Mouse (Mus musculus): ENCODE data around the gene Prim1.

Prim1 gene

DNA sequence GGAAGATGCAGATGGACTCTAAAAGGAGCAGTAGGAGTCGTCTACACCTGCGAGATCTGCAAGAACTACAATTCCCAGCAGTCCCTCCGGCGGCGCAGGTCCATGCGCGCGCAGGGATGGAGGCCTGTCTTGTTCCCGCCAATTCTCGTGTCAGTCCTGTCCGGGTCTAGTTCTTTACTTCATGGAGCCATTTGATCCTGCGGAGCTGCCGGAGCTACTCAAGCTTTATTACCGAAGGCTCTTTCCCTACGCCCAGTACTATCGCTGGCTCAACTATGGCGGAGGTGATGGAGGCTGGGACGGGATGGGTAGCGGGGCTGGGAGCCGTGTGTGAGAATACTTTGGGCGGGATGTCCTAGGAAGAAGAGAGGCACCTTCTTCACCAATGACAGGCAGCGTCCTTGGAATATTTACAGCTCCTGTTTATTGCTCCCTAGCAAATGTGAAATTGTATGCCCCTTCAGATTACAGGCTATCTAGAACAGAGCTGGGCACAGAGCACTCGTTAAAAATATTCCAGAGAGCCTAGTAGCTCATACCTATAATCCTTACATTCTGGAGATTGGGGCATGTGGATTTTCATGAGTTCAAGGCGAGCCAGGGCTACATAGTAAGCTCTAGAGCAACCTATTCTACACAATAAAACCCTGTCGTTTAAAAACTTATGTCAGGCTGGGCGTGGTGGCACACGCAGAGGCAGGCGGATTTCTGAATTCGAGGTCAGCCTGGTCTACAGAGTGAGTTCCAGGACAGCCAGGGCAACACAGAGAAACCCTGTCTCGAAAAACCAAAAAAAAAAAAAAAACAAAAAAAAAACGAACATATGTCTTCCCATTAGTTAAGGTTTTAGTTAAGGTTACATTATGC is at the start of gene Prim1:
Gene Prim1, plus strand, starts transcription at position 101 of the 867 bp plus-strand sequence.
- DNase-seq (ENCODE audit: low spot score) = peak; percentile 92

- DNase-seq (ENCODE audit: low spot score) = peak; percentile 34
Measured at GRCm38 (mm10) chr10:127966506-127966905, 48.5 kb upstream of the Prim1 start.

- DNase-seq (ENCODE audit: low spot score) = peak; percentile 18
Measured at GRCm38 (mm10) chr10:127969820-127970219, 45.1 kb upstream of the Prim1 start.

GRCm38 (mm10) chr10:127970359-127970831 is 44.6 kb upstream of the Prim1 start:
- no peak for DNase-seq (ENCODE audit: low spot score)

DNA sequence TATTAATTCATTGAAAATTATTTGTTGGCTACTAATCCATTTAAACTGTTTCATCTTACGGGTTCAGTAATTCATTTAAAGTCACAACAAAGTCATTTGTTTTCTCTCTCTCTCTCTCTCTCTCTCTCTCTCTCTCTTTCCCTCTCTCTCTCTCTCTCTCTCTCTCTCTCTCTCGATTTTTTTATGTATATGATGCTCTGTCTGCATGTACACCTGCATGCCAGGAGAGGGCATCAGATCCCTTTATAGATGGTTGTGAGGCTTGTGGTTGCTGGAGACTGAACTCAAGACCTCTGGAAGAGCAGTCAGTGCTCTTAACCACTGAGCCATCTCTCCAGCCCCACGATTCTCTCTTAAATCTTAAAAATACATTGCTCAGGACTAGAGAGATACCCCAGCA is 43.8 kb upstream of the Prim1 start:
- DNase-seq (ENCODE audit: low spot score) = no peak

DNA sequence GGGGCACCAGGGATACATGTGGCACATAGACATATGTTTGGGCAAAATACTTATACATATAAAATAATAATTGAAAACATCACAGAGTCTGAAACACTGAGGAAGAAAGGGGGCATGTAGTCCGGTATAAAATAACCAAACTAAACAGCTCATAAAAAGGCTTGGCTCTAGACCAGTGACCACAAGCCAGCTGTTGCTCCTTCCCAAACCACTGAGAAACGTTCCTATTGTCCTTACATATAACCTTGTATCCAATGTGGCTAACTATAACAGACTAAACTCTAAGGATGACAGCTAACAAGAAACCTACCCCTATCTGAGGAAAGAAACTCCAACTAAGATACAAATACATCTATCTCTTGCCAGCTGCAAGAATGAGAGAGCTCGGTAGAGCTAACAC is 40.9 kb upstream of the Prim1 start:
- no peak for DNase-seq (ENCODE audit: low spot score)

GRCm38 (mm10) chr10:127975503-127975902 is 39.5 kb upstream of the Prim1 start:
- DNase-seq (ENCODE audit: low spot score) = no peak

- DNase-seq (ENCODE audit: low spot score) = no peak
Measured at GRCm38 (mm10) chr10:127984650-127985049, 30.3 kb upstream of the Prim1 start.

- DNase-seq (ENCODE audit: low spot score) = no peak
Measured at GRCm38 (mm10) chr10:127985601-127986000, 29.4 kb upstream of the Prim1 start.

- DNase-seq (ENCODE audit: low spot score) = peak; percentile 49
Measured at GRCm38 (mm10) chr10:127996690-127997089, 18.3 kb upstream of the Prim1 start.

- no peak for DNase-seq (ENCODE audit: low spot score)
Measured at GRCm38 (mm10) chr10:127998260-127998659, 16.7 kb upstream of the Prim1 start.

DNA sequence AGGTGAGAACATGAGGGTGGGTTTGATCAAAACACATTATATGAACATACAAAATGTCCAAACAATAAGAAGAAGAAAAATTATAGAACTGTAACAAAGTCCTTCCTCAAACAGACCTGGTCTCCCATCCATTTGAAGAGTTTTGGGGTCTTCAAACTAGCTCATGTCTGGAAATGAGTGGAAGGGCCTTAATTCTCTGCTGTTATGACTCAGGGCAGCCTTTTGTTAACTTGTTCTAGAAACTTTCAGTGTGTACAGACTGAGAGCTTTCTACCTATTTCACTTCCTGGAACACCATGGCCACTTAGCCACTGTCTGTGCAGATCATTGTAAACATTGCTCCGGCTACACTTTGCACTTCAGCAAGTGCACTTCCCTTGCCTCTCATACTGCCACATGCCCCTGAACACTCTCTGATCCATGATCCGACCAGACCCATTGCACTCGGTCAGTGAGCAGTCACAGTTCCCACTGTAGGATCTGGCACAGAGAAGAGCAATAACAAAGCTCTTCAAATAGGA is 11.6 kb upstream of the Prim1 start:
- DNase-seq (ENCODE audit: low spot score) = no peak

- DNase-seq (ENCODE audit: low spot score) = no peak
Measured at GRCm38 (mm10) chr10:128004918-128005317, 10.1 kb upstream of the Prim1 start.

DNA sequence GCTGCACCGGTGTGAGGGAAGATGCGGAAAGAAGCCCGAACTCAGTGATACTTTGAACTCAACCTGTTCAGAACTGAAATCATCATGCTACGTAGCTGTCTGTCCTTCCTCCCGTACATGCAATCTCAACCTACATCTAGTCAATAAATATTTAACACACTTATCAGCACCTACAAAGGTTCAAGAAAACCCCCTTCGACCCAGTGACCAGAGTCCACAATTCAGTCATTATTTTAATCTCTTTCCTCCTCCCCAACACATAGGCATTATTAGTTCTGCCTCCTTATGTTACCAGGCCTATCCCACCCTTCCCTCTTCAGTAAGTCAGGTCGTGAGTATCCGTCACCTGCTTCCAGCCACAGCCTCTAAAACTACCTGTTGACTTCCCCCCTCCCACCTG is 9.5 kb upstream of the Prim1 start:
- DNase-seq (ENCODE audit: low spot score) = no peak

DNA sequence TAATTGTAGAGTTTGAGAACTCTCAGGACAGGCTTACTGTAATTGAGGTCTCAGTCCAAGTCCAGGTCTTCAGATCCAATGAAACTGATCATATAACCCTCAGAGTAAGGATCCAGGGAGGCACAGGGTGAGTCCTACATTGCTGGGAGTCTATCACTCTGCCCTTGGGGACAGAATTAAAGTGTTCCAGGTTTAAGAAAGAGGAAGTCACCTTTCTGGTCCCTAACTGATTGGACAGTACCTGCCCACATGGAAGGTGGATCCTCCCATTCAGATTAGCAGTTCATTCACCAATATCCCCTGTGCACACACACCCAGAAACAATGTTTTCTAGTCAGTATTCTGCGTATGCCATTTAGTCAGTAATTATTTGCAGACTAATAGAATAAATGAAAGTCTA is 7.5 kb upstream of the Prim1 start, which contains the start of gene Hsd17b6:
Gene Hsd17b6, minus strand, starts transcription at position 166 of the 400 bp plus-strand sequence.
- no peak for DNase-seq (ENCODE audit: low spot score)

- peak; percentile 68 for DNase-seq (ENCODE audit: low spot score)
Measured at GRCm38 (mm10) chr10:128008207-128008889, 6.6 kb upstream of the Prim1 start.

DNA sequence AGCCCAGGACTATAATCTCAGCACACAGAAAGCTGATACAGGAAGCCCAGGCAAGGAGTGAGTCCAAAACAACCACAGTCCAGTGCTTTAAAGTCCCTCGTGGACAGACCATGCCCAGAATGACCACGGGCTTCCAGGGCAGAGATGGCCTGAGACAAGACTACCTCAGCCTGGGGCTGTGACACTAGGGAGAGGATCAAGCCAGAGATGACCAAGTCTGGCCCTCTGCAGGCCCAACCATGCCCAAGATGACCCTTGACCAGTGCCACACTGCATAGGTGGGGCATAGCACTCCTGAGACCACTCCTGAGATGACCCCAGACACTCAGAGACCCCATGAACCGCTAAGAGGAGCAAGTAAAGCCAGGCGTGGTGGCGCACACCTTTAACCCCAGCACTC is 5.2 kb upstream of the Prim1 start:
- DNase-seq (ENCODE audit: low spot score) = no peak

DNA sequence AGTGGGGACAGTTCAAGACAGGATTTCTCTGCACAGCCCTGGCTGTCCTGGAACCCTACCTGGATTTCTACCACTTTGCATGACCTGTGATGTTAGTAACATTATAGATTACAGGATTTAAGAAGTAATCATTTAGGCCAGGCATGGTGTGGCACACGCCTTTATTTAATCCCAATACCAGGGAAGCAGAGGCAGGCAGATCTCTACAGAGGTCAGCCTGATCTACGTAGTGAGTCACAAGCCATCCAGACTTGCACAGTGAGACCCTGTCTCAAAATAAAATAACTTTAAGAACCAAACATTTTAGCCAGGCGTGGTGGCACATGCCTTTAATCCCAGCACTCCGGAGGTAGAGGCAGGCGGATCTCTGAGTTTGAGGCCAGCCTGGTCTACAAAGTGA is 7.2 kb downstream of the Prim1 start:
- DNase-seq (ENCODE audit: low spot score) = no peak

- DNase-seq (ENCODE audit: low spot score) = no peak
Measured at GRCm38 (mm10) chr10:128023496-128023895, 8.5 kb downstream of the Prim1 start.

- DNase-seq (ENCODE audit: low spot score) = no peak
Measured at GRCm38 (mm10) chr10:128029931-128030330, 15.0 kb downstream of the Prim1 start.

DNA sequence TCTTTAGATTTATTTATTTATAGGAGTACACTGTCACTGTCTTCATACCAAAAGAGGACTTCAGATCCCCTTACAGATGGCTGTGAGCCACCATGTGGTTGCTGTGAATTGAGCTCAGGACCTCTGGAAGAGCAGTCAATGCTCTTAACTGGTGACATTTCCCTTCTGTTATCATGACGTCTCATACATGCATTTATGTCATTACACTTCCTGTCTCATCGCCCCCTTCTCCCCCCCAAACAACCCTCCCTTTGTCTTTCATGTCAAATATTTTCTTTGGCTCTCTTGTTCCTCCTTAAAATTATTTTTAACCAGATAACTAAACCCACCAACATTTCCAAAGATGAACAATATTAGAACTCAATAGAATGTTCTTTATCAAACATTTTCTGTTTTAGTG is 15.9 kb downstream of the Prim1 start:
- no peak for DNase-seq (ENCODE audit: low spot score)

GRCm38 (mm10) chr10:128036746-128037425 is 21.9 kb downstream of the Prim1 start:
- DNase-seq (ENCODE audit: low spot score) = peak; percentile 47

Measured in yolk sac, embryonic 10.5 days (tissue).